Mouse (Mus musculus) liver, postnatal 0 days (tissue): ENCODE results near the gene Ube2t. TPM values are rescaled to one million over a fixed set of nuclear protein-coding genes. Genes with fewer than 3 reads are reported as not detected.

Experiments
- ATAC-seq: fragments of 200-750 bp; cut with Nextera tagmentation; 2 replicates; pipeline ENCODE4 v1.8.0; 2017; ENCODE audit warnings: mild to moderate bottlenecking, moderate library complexity
- DNase-seq: peaks from one replicate; pipeline ENCODE4 v3.0.0-alpha.2; 2016
- H3K27ac ChIP-seq: fragments of 300-500 bp; sonication (generic); 2 replicates; pipeline ENCODE4 v1.5.1; 2014; ENCODE audit warnings: antibody characterized with exemption, moderate library complexity, mild to moderate bottlenecking, low read depth
- H3K27me3 ChIP-seq: fragments of 300-500 bp; sonication (generic); 2 replicates; pipeline ENCODE4 v1.6.1; 2014; ENCODE audit warnings: low read length, control low read depth, mixed read lengths; ENCODE audit not compliant: insufficient read depth
- H3K36me3 ChIP-seq: fragments of 300-500 bp; sonication (generic); replicated peaks from 2 replicates; pipeline ENCODE4 v1.6.1; 2014; ENCODE audit warnings: mild to moderate bottlenecking, control low read depth, low read length, moderate library complexity, mixed read lengths; ENCODE audit not compliant: insufficient read depth
- H3K4me1 ChIP-seq: fragments of 300-500 bp; sonication (generic); 2 replicates; pipeline ENCODE4 v1.6.1; 2014; ENCODE audit warnings: antibody characterized with exemption, mild to moderate bottlenecking, control low read depth; ENCODE audit not compliant: insufficient read depth
- H3K4me2 ChIP-seq: fragments of 300-500 bp; sonication (generic); 2 replicates; pipeline ENCODE4 v1.6.1; 2014; ENCODE audit warnings: low read depth, mild to moderate bottlenecking, low read length, moderate library complexity, mixed read lengths
- H3K4me3 ChIP-seq: fragments of 300-500 bp; sonication (generic); 2 replicates; pipeline ENCODE4 v1.5.1; 2014; ENCODE audit warnings: low read depth, low read length
- H3K9ac ChIP-seq: fragments of 300-500 bp; sonication (generic); replicated peaks from 2 replicates; pipeline ENCODE4 v1.6.1; 2014; ENCODE audit warnings: mild to moderate bottlenecking, moderate library complexity
- H3K9me3 ChIP-seq: fragments of 300-500 bp; sonication (generic); 2 replicates; pipeline ENCODE4 v1.6.1; 2016; ENCODE audit warnings: mild to moderate bottlenecking, control low read depth, low read length, mixed read lengths
- CTCF ChIP-seq: sonication (generic); IDR thresholded peaks from 2 replicates; pipeline ENCODE4 v1.5.1; 2016; ENCODE audit warnings: antibody characterized with exemption, low read depth
- EP300 ChIP-seq: IDR thresholded peaks from 2 replicates; pipeline ENCODE4 v1.6.1; 2016; ENCODE audit warnings: antibody characterized with exemption, low read depth, mild to moderate bottlenecking
- WGBS: fragments of 180-500 bp; shearing (Covaris S2); extraction: QIAGEN DNeasy Blood & Tissue Kit; methylation state at CpG from one replicate; pipeline ENCODE4 v1.1.7; 2014; ENCODE audit not compliant: insufficient replicate concordance; 5-methylcytosine and 5-hydroxymethylcytosine counted together
- polyA plus RNA-seq: library from polyadenylated mRNA; unstranded; fragments of >200 nt; fragmentation: Nextera tagmentation; extraction: Ambion mirVana; gene quantifications from 2 replicates; pipeline ENCODE4 v1.2.1, GENCODE M21; 2015

The Ube2t gene
- polyA plus RNA-seq, 1 experiment from 2014 or later: 17.6 TPM

GRCm38 (mm10) chr1:134955637-134956176, 6.7 kb upstream of the Ube2t start, which contains the start of gene Ppp1r12b:
TSS of gene Ppp1r12b (minus strand) at chr1:134955942.
- peak within 1 kb of the TSS; percentile 95 for H3K4me2 ChIP-seq
- peak within 1 kb of the TSS; percentile 77 for H3K4me3 ChIP-seq
- H3K4me1 ChIP-seq: peaks cover 10% of the 10 kb centered on the region
- H3K36me3 ChIP-seq: no peaks in the 10 kb centered on the region
- H3K27me3 ChIP-seq: no peaks in the 10 kb centered on the region
- WGBS: 2% methylated on average over 39 of the region's 39 CpGs
- DNase-seq (peak; percentile 93), ATAC-seq (peak; percentile 99)
- H3K9ac ChIP-seq: peak within 1 kb of the TSS; percentile 78
- H3K27ac ChIP-seq: peak within 1 kb of the TSS; percentile 78
- no peaks in the 10 kb centered on the region for H3K9me3 ChIP-seq
- TF ChIP-seq EP300 (no peak), CTCF (peak; percentile 44)

GRCm38 (mm10) chr1:134960634-134961033, 1.7 kb upstream of the Ube2t start:
- Histone ChIP-seq H3K4me3 (no peak overlapping the region), H3K27ac (no peak overlapping the region), H3K36me3 (no peaks in the 10 kb centered on the region), H3K9me3 (no peaks in the 10 kb centered on the region), H3K4me1 (peaks cover 16% of the 10 kb centered on the region), H3K27me3 (no peaks in the 10 kb centered on the region), H3K9ac (no peak overlapping the region), H3K4me2 (no peak overlapping the region)
- no peak for TF ChIP-seq EP300
- TF ChIP-seq CTCF: peak; percentile 50
- DNase-seq: no peak
- 59% methylated on average over 7 of the region's 7 CpGs for WGBS
- no peak for ATAC-seq

GRCm38 (mm10) chr1:134962821-134963220, 456 bp downstream of the Ube2t start:
- ATAC-seq: peak; percentile 64
- peak; percentile 34 for DNase-seq

GRCm38 (mm10) chr1:134965430-134965829, 3.1 kb downstream of the Ube2t start:
- peaks cover 5% of the 10 kb centered on the region for H3K36me3 ChIP-seq
- H3K9ac ChIP-seq: no peak overlapping the region
- no peaks in the 10 kb centered on the region for H3K27me3 ChIP-seq
- peaks cover 16% of the 10 kb centered on the region for H3K4me1 ChIP-seq
- DNase-seq: no peak
- no peak overlapping the region for H3K4me2 ChIP-seq
- no peaks in the 10 kb centered on the region for H3K9me3 ChIP-seq
- TF ChIP-seq CTCF (no peak), EP300 (no peak)
- H3K4me3 ChIP-seq: no peak overlapping the region
- 94% methylated on average over 2 of the region's 2 CpGs for WGBS
- H3K27ac ChIP-seq: no peak overlapping the region
- ATAC-seq: no peak

More at GRCm38 (mm10) chr1:134962821-134963220, 456 bp downstream of the Ube2t start:
- peak; percentile 59 for TF ChIP-seq CTCF
- TF ChIP-seq EP300: no peak
- Histone ChIP-seq H3K9me3 (no peaks in the 10 kb centered on the region), H3K36me3 (no peaks in the 10 kb centered on the region), H3K9ac (peak overlapping the region; percentile 81), H3K27me3 (no peaks in the 10 kb centered on the region), H3K27ac (peak overlapping the region; percentile 72), H3K4me3 (peak overlapping the region; percentile 85), H3K4me2 (peak overlapping the region; percentile 77), H3K4me1 (peaks cover 16% of the 10 kb centered on the region)
- WGBS: 3% methylated on average over 11 of the region's 11 CpGs

- Histone ChIP-seq H3K9me3 (no peaks in the 10 kb centered on the region), H3K27me3 (no peaks in the 10 kb centered on the region), H3K27ac (no peak overlapping the region), H3K4me1 (no peaks in the 10 kb centered on the region), H3K4me3 (no peak overlapping the region), H3K36me3 (peaks cover 20% of the 10 kb centered on the region), H3K4me2 (no peak overlapping the region), H3K9ac (no peak overlapping the region)
- TF ChIP-seq EP300 (no peak), CTCF (peak; percentile 30; the same call in 1 of the 2 replicates)
- no peak for DNase-seq
- ATAC-seq: no peak
- 82% methylated on average over 1 of the region's 1 CpGs for WGBS
Observed at GRCm38 (mm10) chr1:134972920-134973319, 10.6 kb downstream of the Ube2t start.

GRCm38 (mm10) chr1:134987173-134987961, 25.0 kb downstream of the Ube2t start:
- TF ChIP-seq EP300 (no peak), CTCF (no peak)
- peak overlapping the region; percentile 64 for H3K4me2 ChIP-seq
- ATAC-seq: 0 out of 2 replicates have a peak, but pooled peaks have one; percentile 21
- peak overlapping the region; percentile 18; the same call in 1 of the 2 replicates for H3K9ac ChIP-seq
- peaks cover 20% of the 10 kb centered on the region for H3K27me3 ChIP-seq
- 28% methylated on average over 47 of the region's 48 CpGs for WGBS
- no peaks in the 10 kb centered on the region for H3K36me3 ChIP-seq
- H3K9me3 ChIP-seq: no peaks in the 10 kb centered on the region
- H3K27ac ChIP-seq: no peak overlapping the region
- DNase-seq: peak; percentile 45
- peak overlapping the region; percentile 33 for H3K4me3 ChIP-seq
- peaks cover 5% of the 10 kb centered on the region for H3K4me1 ChIP-seq
